Mouse (Mus musculus) lung, postnatal 0 days (tissue): ENCODE results near the gene Ubr1.
A peak's percentile ranks its signal among the peaks of the same experiment; 100 is the strongest.

Experiments
- CTCF ChIP-seq: IDR thresholded peaks from 2 replicates; pipeline ENCODE4 v1.5.1; 2016; ENCODE audit warnings: antibody characterized with exemption, mild to moderate bottlenecking
- EP300 ChIP-seq: IDR thresholded peaks from 2 replicates; pipeline ENCODE4 v1.6.1; 2016; ENCODE audit warnings: antibody characterized with exemption, mild to moderate bottlenecking, control low read depth

GRCm38 (mm10) chr2:120850424-120851082 is 120.0 kb downstream of the Ubr1 start, which contains the start of gene Ttbk2:
- peak; percentile 45 for TF ChIP-seq CTCF
- no peak for TF ChIP-seq EP300
